Mouse (Mus musculus) brain, embryonic 14.5 days (tissue): Measurements from ENCODE around the gene Lysmd4.

ENCODE experiments used
- CTCF ChIP-seq: fragments of 200-500 bp; IDR thresholded peaks from 2 replicates; pipeline ENCODE4 v1.5.1; 2012; ENCODE audit warnings: inconsistent platforms, mild to moderate bottlenecking, moderate library complexity, borderline replicate concordance; ENCODE audit not compliant: insufficient read depth, insufficient read length; ENCODE audit errors: extremely low read depth
- POLR2A ChIP-seq: fragments of 200-500 bp; IDR thresholded peaks from 2 replicates; pipeline ENCODE4 v1.6.1; 2012; ENCODE audit warnings: mild to moderate bottlenecking, inconsistent platforms, borderline replicate concordance; ENCODE audit not compliant: poor library complexity, insufficient read depth, insufficient read length, severe bottlenecking; ENCODE audit errors: extremely low read depth

DNA sequence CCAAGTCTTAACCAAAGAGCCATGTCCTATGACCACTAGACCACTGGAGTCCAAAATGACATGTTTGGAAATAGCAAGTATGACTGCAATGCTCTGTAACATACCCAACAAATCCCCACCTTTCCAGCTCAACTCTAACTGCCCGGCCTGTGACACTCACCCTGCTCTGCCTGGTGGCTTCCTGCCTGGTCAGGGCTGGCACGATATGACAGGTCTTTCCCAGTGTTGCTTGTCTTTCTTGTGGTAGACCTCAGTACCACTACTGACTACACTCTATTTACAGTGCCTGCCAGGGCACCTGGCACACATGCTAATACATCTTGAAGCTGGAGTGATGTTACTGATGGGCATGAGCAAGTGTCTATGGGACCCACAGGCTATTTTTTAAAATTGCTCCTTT is 15.4 kb downstream of the Lysmd4 start:
- TF ChIP-seq CTCF (no peak), POLR2A (no peak)
